Mouse (Mus musculus) cerebellum, adult 11 months (tissue): ENCODE measurements around the gene Jakmip3.

Source experiments
- DNase-seq: peaks from one replicate; pipeline ENCODE4 v3.0.0; 2022

Jakmip3 gene

GRCm38 (mm10) chr7:138948309-138948708, 7.8 kb downstream of the Jakmip3 start:
- no peak for DNase-seq

DNA sequence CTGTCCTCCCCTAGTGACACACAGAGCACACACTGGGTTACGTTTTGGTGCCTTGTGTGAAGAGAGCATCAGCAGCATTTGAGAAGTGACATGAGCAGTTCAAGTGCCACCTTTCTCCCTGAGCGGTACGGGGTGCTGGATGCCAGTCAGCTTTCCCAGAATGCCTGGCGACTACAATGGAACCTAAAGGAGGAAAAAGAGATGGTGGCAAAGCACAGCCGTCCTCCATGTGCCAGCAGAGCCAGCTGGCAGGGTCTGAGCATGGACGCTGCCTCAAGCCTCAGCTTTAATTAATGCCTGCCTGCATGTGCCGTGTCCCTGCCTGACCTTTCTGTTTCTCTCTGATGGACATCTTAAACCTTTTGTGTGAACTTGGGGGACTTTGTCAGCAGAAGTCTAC, 15.3 kb downstream of the Jakmip3 start:
- peak; percentile 31 for DNase-seq

DNA sequence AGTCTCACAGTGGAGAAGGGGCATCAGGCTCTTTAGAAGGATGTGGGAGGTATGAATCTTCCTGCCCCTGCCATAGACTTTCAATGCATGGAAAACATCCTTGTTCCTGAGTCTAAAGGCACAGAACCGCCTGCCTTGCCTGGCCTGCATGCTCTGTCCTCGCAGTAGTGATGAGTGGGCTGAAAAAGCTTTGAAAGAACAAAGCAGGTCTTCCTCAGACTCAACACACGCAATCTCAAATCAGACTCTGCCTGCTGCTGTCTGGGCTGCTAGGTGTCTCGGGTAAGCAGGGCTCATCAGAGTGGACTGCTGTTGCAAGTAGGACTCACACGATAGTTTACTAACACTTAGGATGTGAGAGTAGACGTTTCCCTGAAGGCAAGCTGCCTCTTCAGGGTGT, 16.6 kb downstream of the Jakmip3 start:
- no peak for DNase-seq

GRCm38 (mm10) chr7:138959747-138960146, 19.2 kb downstream of the Jakmip3 start:
- DNase-seq: no peak

- no peak for DNase-seq
Observed at GRCm38 (mm10) chr7:138963756-138964155, 23.2 kb downstream of the Jakmip3 start.

GRCm38 (mm10) chr7:138968010-138968620, 27.6 kb downstream of the Jakmip3 start:
- DNase-seq: no peak

- DNase-seq: no peak
Observed at GRCm38 (mm10) chr7:138977510-138977909, 37.0 kb downstream of the Jakmip3 start.

GRCm38 (mm10) chr7:138984576-138984975, 44.0 kb downstream of the Jakmip3 start:
- no peak for DNase-seq

DNA sequence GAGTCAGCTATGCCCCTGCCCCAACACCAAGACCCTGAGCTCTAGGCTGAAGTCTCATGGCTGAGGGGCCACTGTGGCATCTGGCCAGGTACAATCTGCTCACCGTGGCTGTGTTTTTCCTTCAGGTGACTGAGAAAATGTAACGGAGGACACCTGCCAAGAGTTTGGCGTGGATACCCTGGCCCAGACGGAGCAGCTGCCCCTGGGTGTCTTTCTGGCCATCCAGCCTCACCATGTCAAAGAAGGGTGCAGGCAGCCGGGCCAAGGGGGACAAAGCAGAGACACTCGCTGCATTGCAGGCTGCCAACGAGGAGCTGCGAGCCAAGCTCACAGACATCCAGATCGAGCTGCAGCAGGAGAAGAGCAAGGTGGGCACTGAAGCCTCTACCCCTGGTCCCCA, 48.6 kb downstream of the Jakmip3 start:
- peak; percentile 35 for DNase-seq

- DNase-seq: no peak
Observed at GRCm38 (mm10) chr7:139002692-139003091, 62.2 kb downstream of the Jakmip3 start.

DNA sequence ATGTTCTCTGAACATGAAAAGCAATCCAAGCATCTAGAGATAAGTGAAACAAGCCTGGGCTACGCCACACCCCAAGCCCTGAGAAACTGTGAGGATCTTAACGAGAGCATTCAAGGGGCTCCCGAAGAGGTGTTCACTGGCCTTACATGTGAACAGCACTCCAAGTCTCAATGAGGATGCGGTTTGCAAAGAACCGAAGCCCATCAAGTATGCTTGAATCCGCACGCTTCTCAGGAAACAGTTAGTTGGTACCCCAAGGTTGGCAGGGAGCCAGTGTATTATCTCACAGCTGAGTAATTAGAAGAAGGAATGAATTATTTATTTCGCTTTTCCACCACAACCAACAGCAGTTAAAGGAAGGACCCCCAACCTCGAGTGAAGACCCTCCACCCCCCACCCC, 62.7 kb downstream of the Jakmip3 start:
- DNase-seq: no peak

GRCm38 (mm10) chr7:139009786-139010502, 69.4 kb downstream of the Jakmip3 start:
- DNase-seq: no peak

GRCm38 (mm10) chr7:139011027-139011426, 70.5 kb downstream of the Jakmip3 start:
- peak; percentile 36 for DNase-seq

GRCm38 (mm10) chr7:139011586-139011985, 71.1 kb downstream of the Jakmip3 start:
- no peak for DNase-seq

DNA sequence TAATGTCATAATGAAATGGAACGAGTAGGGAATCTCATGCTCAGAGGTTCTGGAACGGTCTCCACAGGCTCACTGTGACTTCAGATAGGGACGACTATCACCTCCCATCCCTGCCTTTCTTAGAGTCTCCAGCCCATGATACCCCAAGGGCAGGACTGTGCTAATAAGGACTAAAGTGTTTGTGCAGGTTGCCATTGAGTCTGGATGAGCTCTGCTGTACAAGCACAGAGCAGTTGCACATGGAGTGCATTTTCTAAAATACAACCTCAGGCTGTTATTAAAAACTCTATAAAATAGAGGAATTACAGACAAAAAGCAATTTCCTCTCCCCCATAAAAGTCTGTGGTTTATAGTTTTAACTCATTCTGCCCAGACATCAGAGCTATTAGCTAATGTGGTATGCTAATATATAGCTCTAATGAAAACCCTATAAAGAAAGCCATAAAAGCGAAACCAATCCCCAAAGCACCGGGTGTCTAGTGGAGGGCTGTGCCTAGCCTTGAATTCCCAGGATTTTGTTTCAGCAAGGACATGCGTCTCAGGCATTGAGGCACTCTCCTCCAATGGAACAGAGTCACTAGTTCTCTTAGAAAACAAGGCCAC, 72.3 kb downstream of the Jakmip3 start:
- no peak for DNase-seq

DNA sequence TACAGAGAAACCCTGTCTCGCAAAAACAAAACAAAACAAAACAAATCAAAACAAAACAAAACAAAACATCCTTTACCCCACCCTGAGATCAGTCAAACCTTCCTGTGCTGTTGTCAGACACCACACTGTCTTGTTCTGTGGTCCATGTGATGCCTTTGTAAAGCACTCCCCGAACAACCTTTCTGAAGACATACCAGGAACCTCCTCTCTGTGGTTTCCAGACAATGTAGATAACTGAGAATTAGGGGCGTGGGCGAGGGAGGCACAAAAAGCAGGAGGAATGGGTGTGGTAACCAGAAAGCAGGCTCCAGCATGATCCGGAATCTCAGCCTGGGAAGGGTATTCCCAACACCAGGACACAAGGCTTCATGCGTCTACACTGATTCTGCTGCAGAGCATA, 74.6 kb downstream of the Jakmip3 start:
- DNase-seq: no peak

DNA sequence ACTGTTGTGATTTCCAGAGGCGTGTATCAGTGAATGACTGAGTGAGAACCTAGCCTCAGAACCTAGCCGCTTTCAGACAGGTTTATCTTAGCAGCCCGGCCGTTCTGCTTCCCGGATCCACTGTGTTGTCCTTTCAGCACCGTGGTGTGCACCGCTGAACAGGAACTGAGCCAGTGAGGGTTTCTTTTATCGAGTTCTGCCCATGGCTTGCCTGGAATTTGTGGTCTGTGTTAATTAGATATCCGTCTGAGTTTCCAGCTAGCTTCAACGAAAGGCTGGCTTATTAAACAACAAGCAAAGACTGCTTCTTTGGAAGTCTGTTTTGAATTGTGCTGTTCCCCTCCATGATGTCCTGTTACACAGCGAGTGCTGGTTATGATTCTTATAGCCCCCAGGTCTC, 75.8 kb downstream of the Jakmip3 start:
- no peak for DNase-seq

GRCm38 (mm10) chr7:139017249-139017903, 76.8 kb downstream of the Jakmip3 start:
- DNase-seq: no peak

GRCm38 (mm10) chr7:139020884-139021283, 80.4 kb downstream of the Jakmip3 start:
- no peak for DNase-seq

GRCm38 (mm10) chr7:139021326-139021725, 80.8 kb downstream of the Jakmip3 start:
- no peak for DNase-seq

- DNase-seq: no peak
Observed at GRCm38 (mm10) chr7:139027136-139027535, 86.6 kb downstream of the Jakmip3 start.

DNA sequence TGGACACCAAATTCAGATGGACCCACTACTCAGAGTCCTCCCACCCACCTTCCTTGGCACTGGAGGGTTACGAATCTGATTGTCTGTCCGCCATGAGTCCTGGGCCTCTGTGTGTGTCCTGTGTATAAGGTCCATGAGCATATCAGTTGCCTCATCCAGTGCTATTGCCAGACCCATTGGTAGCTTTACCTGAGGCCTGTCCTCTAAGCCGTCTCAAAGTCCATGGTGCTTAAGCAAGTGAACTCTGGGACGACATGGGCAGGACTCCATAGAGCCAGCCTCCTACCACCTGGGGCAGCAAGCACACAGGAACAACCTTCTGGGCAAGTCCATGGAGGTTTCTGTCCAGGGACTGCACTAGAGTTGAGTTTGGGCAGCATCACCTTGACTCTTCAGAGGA, 90.7 kb downstream of the Jakmip3 start:
- DNase-seq: no peak

- no peak for DNase-seq
Observed at GRCm38 (mm10) chr7:139063406-139063805, 122.9 kb downstream of the Jakmip3 start.

DNA sequence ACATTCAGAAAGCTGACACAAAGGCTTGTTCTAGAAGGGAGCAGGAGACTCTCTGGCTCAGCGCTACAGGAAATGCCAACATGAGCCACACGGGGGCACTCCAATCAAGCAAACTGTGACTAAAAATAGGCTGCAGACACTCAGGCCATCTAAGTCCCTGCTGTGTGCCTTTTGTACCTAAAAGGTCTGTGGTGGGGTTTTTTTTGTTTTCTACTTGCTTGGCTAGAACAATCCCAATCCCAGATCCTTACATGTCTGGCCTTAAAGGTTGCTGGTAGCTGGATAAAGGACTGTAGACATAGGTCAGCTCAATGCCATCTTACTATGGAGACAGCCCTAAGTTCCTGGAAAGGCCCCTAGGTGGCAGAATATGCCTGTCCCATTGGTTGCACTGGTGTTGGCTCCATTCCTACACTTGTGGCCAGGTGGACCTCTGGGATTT, 127.7 kb downstream of the Jakmip3 start:
- DNase-seq: peak; percentile 83
